Mouse (Mus musculus) T-helper 1 cell (primary cell): ENCODE results near the gene Tmem54.

Source experiments
- in situ Hi-C: fragments of 300-600 bp; cut with MboI, MseI; formaldehyde crosslinking; loops from one replicate; pipeline ENCODE4 v1.15.1; 2025; ENCODE audit warnings: high pct_unique_total_duplicates

The Tmem54 gene

DNA sequence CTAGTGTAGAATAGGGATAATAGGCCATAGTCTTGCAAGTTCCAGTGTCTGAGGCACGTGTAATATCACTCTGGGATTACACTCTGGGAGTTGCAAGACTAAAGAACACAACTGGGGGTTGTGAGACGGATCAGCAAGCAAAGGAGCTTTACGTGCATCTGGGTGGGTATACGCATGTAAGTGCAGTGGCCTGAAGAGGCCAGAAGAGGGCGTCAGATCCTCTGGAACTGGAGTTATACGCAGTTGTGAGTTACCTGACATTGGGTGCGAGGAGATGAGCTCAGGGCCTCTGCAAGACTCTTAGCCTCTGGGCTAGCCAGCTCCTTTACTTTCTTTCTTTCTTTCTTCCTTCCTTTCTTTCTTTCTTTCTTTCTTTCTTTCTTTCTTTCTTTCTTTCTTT is 8.3 kb upstream of the Tmem54 start:
- in situ Hi-C loops = no loop called here

- in situ Hi-C loops = no loop called here
Observed at GRCm38 (mm10) chr4:129102133-129102829, 3.1 kb upstream of the Tmem54 start.

DNA sequence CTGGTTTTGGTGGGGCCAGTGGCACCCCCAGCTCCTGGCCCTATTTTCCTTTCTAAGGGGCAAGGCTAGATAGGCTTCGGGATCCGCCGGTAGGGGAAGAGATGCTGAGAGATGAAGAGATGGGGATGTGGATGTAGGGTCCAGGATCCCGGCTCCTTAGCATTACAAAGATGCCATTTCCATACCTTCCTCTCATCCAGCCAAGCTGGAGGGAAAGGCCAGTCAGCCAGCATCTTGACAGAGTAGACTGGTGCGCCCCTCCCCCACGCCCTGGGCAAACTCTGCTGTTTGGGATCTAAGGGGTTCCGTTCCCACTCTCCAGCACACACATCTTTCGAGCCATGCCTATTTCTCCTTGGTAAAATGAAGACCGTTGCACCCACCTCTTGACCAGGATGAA is 725 bp downstream of the Tmem54 start:
- in situ Hi-C loops = no loop called here

DNA sequence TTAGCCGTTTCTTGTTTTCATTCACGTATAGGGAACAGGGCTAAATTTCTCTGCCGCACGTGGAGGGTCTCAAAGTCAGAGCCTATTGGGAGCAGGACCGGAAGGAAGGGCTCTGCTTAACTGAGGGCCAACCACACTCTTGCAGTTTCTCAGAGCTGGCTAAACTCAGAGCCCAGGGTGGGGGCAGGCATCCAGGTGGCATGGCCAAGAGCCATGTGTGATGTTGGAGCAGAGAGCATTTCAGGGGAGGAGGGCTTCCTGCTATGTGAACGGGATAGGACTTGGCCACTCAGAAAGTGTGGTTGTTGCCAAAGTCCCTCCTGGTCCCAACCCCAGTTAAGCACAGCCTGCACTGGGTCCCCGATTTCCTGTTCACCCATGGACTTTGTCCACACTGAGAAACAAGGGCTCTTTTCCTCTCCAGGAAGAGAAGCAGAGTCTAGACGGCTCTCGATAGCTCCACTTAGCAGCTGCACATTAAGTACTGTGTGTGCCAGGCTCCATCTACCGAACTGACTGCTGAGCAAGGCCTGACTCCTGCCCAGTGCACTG is 2.1 kb downstream of the Tmem54 start:
- in situ Hi-C loops = no loop called here

DNA sequence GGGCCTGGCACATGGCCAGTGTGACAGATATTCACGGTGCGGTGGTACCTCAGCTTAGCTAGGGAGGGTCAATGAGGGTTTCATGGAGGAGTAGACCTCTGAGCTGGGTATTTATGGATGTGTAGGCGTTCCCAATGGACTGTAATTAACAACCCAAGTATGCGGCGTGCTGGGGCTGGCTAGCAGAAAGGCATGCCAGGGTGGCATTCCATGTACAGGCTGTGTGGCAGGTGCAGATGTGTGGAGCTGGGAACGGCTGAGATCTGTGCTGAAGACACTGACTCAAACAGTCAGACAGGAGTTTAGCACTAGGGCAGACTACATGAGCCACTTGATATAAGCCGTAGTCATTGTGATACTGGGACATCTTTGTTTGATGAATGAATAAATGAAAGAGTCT is 3.3 kb downstream of the Tmem54 start:
- in situ Hi-C loops = no loop called here

GRCm38 (mm10) chr4:129110804-129111203 is 5.5 kb downstream of the Tmem54 start:
- in situ Hi-C loops = no loop called here

GRCm38 (mm10) chr4:129111350-129111749 is 6.0 kb downstream of the Tmem54 start:
- in situ Hi-C loops = no loop called here

DNA sequence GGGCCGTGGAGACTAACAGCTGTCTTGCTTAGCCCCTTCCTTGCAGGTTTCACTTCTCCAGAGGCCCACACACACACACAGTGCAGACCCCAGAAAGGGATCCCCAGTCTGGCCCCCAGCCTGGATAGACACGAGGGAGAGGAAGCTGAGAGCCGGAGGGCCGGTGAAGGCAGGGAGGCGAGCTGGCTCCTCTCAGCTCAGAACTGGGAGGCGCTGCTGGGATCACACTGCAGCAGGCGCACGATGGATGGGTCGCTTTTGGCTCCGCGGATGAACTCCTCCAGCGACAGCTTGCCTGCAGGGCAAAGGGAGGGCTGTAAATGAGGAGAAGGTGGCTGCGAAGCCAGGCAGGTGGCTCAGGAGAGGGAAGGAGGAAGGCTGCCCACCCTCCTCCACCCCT is 6.9 kb downstream of the Tmem54 start:
- in situ Hi-C loops = no loop called here

- in situ Hi-C loops = no loop called here
Observed at GRCm38 (mm10) chr4:129113083-129113988, 8.0 kb downstream of the Tmem54 start.

DNA sequence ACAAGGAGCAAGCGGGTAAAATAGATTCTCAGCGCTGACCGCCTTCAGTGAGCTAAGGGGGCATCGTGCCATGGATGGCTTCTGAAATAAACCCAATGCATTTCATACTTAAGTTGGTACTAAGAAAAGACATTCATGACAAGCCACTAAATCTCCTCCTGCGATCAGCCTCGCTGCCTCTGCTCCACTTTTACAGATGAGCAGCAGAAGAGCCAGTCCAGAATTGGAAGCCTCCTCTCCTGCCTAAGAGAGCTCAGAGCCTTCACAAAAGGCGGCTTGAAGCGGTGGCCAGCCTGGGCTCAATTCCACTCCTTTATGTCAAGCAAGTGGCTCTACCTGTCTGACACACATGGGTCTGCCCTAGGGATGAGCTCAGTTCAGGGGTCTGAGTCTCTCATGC is 11.4 kb downstream of the Tmem54 start:
- in situ Hi-C loops = no loop called here

DNA sequence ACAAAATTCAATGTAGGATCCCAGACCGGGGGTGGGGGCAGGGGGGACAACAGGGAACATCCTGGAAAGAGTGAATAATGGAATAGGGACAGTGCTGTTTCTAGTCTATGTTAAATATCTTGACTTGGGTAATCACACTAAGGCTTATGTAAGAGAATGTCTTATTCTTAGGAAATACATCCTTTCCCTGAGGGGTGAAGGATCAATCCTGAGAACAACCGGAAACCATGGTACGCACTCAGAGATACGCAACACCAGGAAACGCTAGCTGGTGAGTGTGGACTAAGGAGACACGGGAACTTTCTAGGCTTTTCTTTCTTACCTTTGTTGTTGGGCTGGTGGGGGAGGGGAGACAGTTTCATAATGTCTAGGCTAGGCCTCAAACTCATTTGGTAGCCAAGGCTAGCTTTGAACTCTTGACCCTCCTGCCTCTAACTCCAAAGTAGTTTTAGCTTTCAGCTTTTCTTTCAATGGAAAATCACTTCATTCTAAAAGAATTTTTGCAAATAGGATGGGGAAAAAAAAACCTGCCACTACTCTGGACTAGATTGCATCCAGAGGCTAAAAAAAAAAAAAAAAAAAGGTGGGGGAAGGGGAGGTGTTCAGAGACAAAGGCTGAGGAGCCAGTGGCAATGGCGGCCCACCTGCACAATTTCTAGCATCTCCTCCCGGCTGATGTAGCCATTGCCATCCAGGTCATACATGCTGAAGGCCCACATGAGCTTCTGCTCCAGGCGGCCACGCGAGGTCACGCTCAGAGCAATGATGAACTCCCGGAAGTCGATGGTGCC is 12.6 kb downstream of the Tmem54 start:
- in situ Hi-C loops = no loop called here

DNA sequence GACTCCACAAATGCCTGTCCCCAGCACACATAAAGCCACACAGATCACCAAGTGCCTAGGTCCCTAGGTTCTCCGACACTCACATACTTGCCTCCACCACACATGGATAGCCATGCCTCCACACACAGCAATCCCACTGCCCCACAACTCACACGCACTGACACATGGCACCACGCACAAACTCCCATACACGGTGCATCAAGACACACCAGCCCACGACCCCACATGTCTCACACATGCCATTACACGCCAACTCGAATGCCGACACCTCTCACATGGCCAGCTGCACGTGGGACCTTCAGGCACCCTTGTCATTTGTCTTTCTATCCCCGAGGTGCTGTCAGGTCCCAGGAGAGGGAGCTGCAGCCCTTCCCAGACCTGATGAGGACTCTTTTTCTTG is 14.4 kb downstream of the Tmem54 start:
- in situ Hi-C loops = no loop called here

GRCm38 (mm10) chr4:129120520-129121445 is 15.4 kb downstream of the Tmem54 start:
- in situ Hi-C loops = no loop called here

- in situ Hi-C loops = no loop called here
Observed at GRCm38 (mm10) chr4:129121569-129122086, 16.3 kb downstream of the Tmem54 start, which contains the start of gene Hpca. Gene Hpca, minus strand, starts transcription at chr4:129122036.

DNA sequence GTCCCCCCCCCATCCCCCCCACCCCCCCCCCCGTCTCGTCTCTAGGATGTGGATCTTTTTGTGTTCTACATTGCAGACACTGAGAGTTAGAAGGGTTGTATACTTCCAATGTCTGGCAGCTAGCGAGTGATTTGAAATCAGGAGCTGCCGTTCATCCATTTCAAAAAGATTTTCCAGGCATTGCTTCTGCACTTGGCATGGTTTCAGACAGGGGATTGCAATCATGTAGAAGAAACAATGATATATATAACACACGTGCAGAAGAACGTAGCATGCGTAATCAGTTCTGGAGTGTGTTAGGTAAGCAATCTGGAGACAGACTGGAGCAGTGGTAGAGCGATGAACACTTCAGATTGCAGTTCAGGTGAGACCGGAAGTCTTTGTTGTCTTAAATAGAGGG is 16.8 kb downstream of the Tmem54 start:
- in situ Hi-C loops = no loop called here

GRCm38 (mm10) chr4:129122719-129123118 is 17.4 kb downstream of the Tmem54 start:
- in situ Hi-C loops = no loop called here

GRCm38 (mm10) chr4:129124652-129125146 is 19.4 kb downstream of the Tmem54 start:
- in situ Hi-C loops = no loop called here

DNA sequence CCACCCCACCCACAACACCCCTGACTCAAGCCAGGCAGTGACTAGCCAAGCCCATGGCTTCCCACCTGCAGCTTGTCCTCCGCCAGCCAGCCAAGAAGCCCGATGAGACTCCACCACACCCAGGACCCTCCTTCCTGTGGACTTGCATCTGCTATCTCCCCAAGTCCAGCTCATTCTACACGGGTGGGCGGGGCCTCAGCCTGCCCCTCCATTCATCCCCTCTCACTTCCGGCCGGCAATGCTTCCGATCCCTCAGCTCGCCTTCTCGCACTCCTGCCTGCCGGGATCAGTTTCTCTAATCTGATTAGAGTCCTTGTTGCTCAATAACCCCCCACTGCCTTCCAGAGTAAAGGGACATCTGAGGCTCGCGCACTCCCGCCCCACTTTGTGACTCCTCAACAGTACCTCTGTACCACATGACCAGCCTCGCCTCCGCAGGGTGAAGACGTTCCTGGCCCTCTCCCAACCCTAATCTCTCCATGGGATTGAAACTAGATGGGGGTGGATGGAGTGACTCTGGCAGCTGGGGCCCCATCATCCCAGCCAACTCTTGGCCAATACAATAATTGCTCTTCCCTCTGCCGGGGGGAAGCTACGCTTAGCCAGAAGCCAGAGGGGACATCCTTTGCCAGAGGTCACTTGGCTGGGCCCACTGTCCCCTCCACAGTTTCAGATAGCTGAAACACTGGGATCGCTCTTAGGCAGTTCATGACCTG is 20.5 kb downstream of the Tmem54 start:
- in situ Hi-C loops = no loop called here

- in situ Hi-C loops = no loop called here
Observed at GRCm38 (mm10) chr4:129128582-129129338, 23.4 kb downstream of the Tmem54 start.
